Mouse (Mus musculus): ENCODE measurements around the gene Aes. TPM values are rescaled to one million over a fixed set of nuclear protein-coding genes. Genes with fewer than 3 reads are reported as not detected.
A peak's percentile ranks its signal among the peaks of the same experiment; 100 is the strongest.

Aes gene
- polyA plus RNA-seq, 1 experiment from 2014 or later = 430 TPM

- peaks cover 87% of the 10 kb centered on the region for H3K27me3 ChIP-seq (ENCODE audit: insufficient read depth, poor library complexity, severe bottlenecking)
- WGBS = 17% methylated on average over 10 of the region's 10 CpGs
- DNase-seq (ENCODE audit: low spot score) = no peak
- H3K4me1 ChIP-seq (replicated peaks) = peaks cover 62% of the 10 kb centered on the region
- peak within 1 kb of the TSS; percentile 81 for H3K27ac ChIP-seq
- H3K36me3 ChIP-seq = no peaks in the 10 kb centered on the region
- H3K9me3 ChIP-seq = no peaks in the 10 kb centered on the region
- peak within 1 kb of the TSS; percentile 55 for H3K4me3 ChIP-seq
These were observed 15.1 kb downstream of the Aes start, which contains the start of gene Tle2 for GRCm38 (mm10) chr10:81574081-81575056. Gene Tle2 (plus strand): TSS chr10:81574561.

- no peaks in the 10 kb centered on the region for H3K36me3 ChIP-seq
- H3K9me3 ChIP-seq = no peaks in the 10 kb centered on the region
- DNase-seq (ENCODE audit: low spot score) = peak; percentile 46
- peaks cover 87% of the 10 kb centered on the region for H3K27me3 ChIP-seq (ENCODE audit: insufficient read depth, poor library complexity, severe bottlenecking)
- WGBS = under 1% methylated on average over 30 of the region's 30 CpGs
- H3K27ac ChIP-seq = peak overlapping the region; percentile 81
- peaks cover 57% of the 10 kb centered on the region for H3K4me1 ChIP-seq (replicated peaks)
- H3K4me3 ChIP-seq = peak overlapping the region; percentile 55
These were observed 15.9 kb downstream of the Aes start for GRCm38 (mm10) chr10:81575208-81575631.

GRCm38 (mm10) chr10:81575695-81576094 is 16.4 kb downstream of the Aes start:
- peaks cover 57% of the 10 kb centered on the region for H3K4me1 ChIP-seq (replicated peaks)
- peaks cover 90% of the 10 kb centered on the region for H3K27me3 ChIP-seq (ENCODE audit: insufficient read depth, poor library complexity, severe bottlenecking)
- 4% methylated on average over 6 of the region's 6 CpGs for WGBS
- H3K36me3 ChIP-seq = no peaks in the 10 kb centered on the region
- H3K9me3 ChIP-seq = no peaks in the 10 kb centered on the region
- H3K27ac ChIP-seq = peak overlapping the region; percentile 81
- no peak for DNase-seq (ENCODE audit: low spot score)
- H3K4me3 ChIP-seq = peak overlapping the region; percentile 55

GRCm38 (mm10) chr10:81579967-81580366 is 20.7 kb downstream of the Aes start:
- WGBS = 69% methylated on average over 4 of the region's 4 CpGs
- H3K36me3 ChIP-seq = no peaks in the 10 kb centered on the region
- peaks cover 98% of the 10 kb centered on the region for H3K27me3 ChIP-seq (ENCODE audit: insufficient read depth, poor library complexity, severe bottlenecking)
- peaks cover 53% of the 10 kb centered on the region for H3K4me1 ChIP-seq (replicated peaks)
- no peak overlapping the region for H3K27ac ChIP-seq
- H3K4me3 ChIP-seq = no peak overlapping the region
- DNase-seq (ENCODE audit: low spot score) = no peak
- no peaks in the 10 kb centered on the region for H3K9me3 ChIP-seq

GRCm38 (mm10) chr10:81580441-81581070 is 21.3 kb downstream of the Aes start:
- Histone ChIP-seq H3K9me3 (no peaks in the 10 kb centered on the region), H3K27me3 (ENCODE audit: insufficient read depth, poor library complexity, severe bottlenecking) (peaks cover 94% of the 10 kb centered on the region), H3K4me3 (no peak overlapping the region), H3K36me3 (no peaks in the 10 kb centered on the region), H3K4me1 (replicated peaks) (peaks cover 47% of the 10 kb centered on the region), H3K27ac (no peak overlapping the region)
- DNase-seq (ENCODE audit: low spot score) = no peak
- 49% methylated on average over 25 of the region's 25 CpGs for WGBS

GRCm38 (mm10) chr10:81583347-81583746 is 24.1 kb downstream of the Aes start:
- DNase-seq (ENCODE audit: low spot score) = no peak
- no peaks in the 10 kb centered on the region for H3K9me3 ChIP-seq
- no peak overlapping the region for H3K4me3 ChIP-seq
- 45% methylated on average over 6 of the region's 6 CpGs for WGBS
- peaks cover 94% of the 10 kb centered on the region for H3K27me3 ChIP-seq (ENCODE audit: insufficient read depth, poor library complexity, severe bottlenecking)
- peak overlapping the region; percentile 8; the same call in 1 of the 2 replicates for H3K27ac ChIP-seq
- H3K36me3 ChIP-seq = 0 out of 2 replicates have a peak, but pooled peaks cover 12% of the 10 kb centered on the region
- H3K4me1 ChIP-seq (replicated peaks) = peaks cover 43% of the 10 kb centered on the region

GRCm38 (mm10) chr10:81588739-81589138 is 29.5 kb downstream of the Aes start:
- no peak for DNase-seq (ENCODE audit: low spot score)
- H3K9me3 ChIP-seq = no peaks in the 10 kb centered on the region
- WGBS = 70% methylated on average over 7 of the region's 7 CpGs
- H3K27me3 ChIP-seq (ENCODE audit: insufficient read depth, poor library complexity, severe bottlenecking) = peaks cover 92% of the 10 kb centered on the region
- no peak overlapping the region for H3K27ac ChIP-seq
- 0 out of 2 replicates have a peak, but pooled peaks cover 17% of the 10 kb centered on the region for H3K36me3 ChIP-seq
- 0 out of 2 replicates have a peak, but pooled peaks cover 5% of the 10 kb centered on the region for H3K4me1 ChIP-seq (replicated peaks)
- no peak overlapping the region for H3K4me3 ChIP-seq

GRCm38 (mm10) chr10:81591846-81592245 is 32.6 kb downstream of the Aes start:
- H3K36me3 ChIP-seq = 0 out of 2 replicates have a peak, but pooled peaks cover 15% of the 10 kb centered on the region
- no peak overlapping the region for H3K4me3 ChIP-seq
- WGBS = 77% methylated on average over 9 of the region's 9 CpGs
- H3K27me3 ChIP-seq (ENCODE audit: insufficient read depth, poor library complexity, severe bottlenecking) = peaks cover 98% of the 10 kb centered on the region
- peaks cover 20% of the 10 kb centered on the region for H3K4me1 ChIP-seq (replicated peaks)
- no peaks in the 10 kb centered on the region for H3K9me3 ChIP-seq
- DNase-seq (ENCODE audit: low spot score) = no peak
- H3K27ac ChIP-seq = no peak overlapping the region

- H3K4me1 ChIP-seq (replicated peaks) = peaks cover 24% of the 10 kb centered on the region
- H3K27me3 ChIP-seq (ENCODE audit: insufficient read depth, poor library complexity, severe bottlenecking) = peaks cover 98% of the 10 kb centered on the region
- no peaks in the 10 kb centered on the region for H3K9me3 ChIP-seq
- no peak overlapping the region for H3K27ac ChIP-seq
- 0 out of 2 replicates have a peak, but pooled peaks cover 12% of the 10 kb centered on the region for H3K36me3 ChIP-seq
- H3K4me3 ChIP-seq = no peak overlapping the region
- DNase-seq (ENCODE audit: low spot score) = no peak
- 88% methylated on average over 7 of the region's 7 CpGs for WGBS
These were observed 33.3 kb downstream of the Aes start for GRCm38 (mm10) chr10:81592631-81593030.

- Histone ChIP-seq H3K9me3 (no peaks in the 10 kb centered on the region), H3K4me1 (replicated peaks) (peaks cover 30% of the 10 kb centered on the region), H3K27me3 (ENCODE audit: insufficient read depth, poor library complexity, severe bottlenecking) (peaks cover 98% of the 10 kb centered on the region), H3K36me3 (0 out of 2 replicates have a peak, but pooled peaks cover 6% of the 10 kb centered on the region), H3K27ac (no peak overlapping the region), H3K4me3 (no peak overlapping the region)
- WGBS = 74% methylated on average over 4 of the region's 4 CpGs
- no peak for DNase-seq (ENCODE audit: low spot score)
These were observed 33.9 kb downstream of the Aes start for GRCm38 (mm10) chr10:81593223-81593622.

- peaks cover 99% of the 10 kb centered on the region for H3K27me3 ChIP-seq (ENCODE audit: insufficient read depth, poor library complexity, severe bottlenecking)
These were observed 34.6 kb downstream of the Aes start for GRCm38 (mm10) chr10:81593935-81594334.

GRCm38 (mm10) chr10:81595599-81595998 is 36.3 kb downstream of the Aes start:
- no peak for DNase-seq (ENCODE audit: low spot score)

More at GRCm38 (mm10) chr10:81593935-81594334, 34.6 kb downstream of the Aes start:
- no peak overlapping the region for H3K27ac ChIP-seq
- no peak overlapping the region for H3K4me3 ChIP-seq
- no peaks in the 10 kb centered on the region for H3K36me3 ChIP-seq
- WGBS = 77% methylated on average over 18 of the region's 18 CpGs
- H3K9me3 ChIP-seq = no peaks in the 10 kb centered on the region
- DNase-seq (ENCODE audit: low spot score) = no peak
- peaks cover 37% of the 10 kb centered on the region for H3K4me1 ChIP-seq (replicated peaks)

More at GRCm38 (mm10) chr10:81595599-81595998, 36.3 kb downstream of the Aes start:
- 0 out of 2 replicates have a peak overlapping the region, but pooled peaks have one; percentile 23 for H3K27ac ChIP-seq
- WGBS = 57% methylated on average over 5 of the region's 5 CpGs
- H3K9me3 ChIP-seq = no peaks in the 10 kb centered on the region
- no peak overlapping the region; the same call in 1 of the 2 replicates for H3K4me3 ChIP-seq
- H3K27me3 ChIP-seq (ENCODE audit: insufficient read depth, poor library complexity, severe bottlenecking) = peaks cover 97% of the 10 kb centered on the region
- H3K36me3 ChIP-seq = no peaks in the 10 kb centered on the region
- H3K4me1 ChIP-seq (replicated peaks) = peaks cover 49% of the 10 kb centered on the region

Measured in hindbrain, embryonic 10.5 days (tissue).